Mouse (Mus musculus) stomach, postnatal 0 days (tissue): ENCODE data around the gene Serinc3. TPM values are rescaled to one million over a fixed set of nuclear protein-coding genes. Genes with fewer than 3 reads are reported as not detected.

Experiments used
- ATAC-seq: fragments of 200-750 bp; cut with Nextera tagmentation; 2 replicates; pipeline ENCODE4 v1.8.0; 2017; ENCODE audit not compliant: low FRiP score, low TSS enrichment
- DNase-seq: peaks from one replicate; pipeline ENCODE4 v3.0.0-alpha.2; 2016; ENCODE audit warnings: low spot score
- H3K27ac ChIP-seq: fragments of 300-500 bp; sonication (generic); replicated peaks from 2 replicates; pipeline ENCODE4 v1.5.1; 2014; ENCODE audit warnings: mild to moderate bottlenecking, control low read depth
- H3K27me3 ChIP-seq: fragments of 300-500 bp; sonication (generic); 2 replicates; pipeline ENCODE4 v1.6.1; 2014; ENCODE audit warnings: low read length; ENCODE audit not compliant: control insufficient read depth, insufficient read depth
- H3K36me3 ChIP-seq: fragments of 300-500 bp; sonication (generic); 2 replicates; pipeline ENCODE4 v1.6.1; 2014; ENCODE audit warnings: low read length, mixed read lengths; ENCODE audit not compliant: control insufficient read depth, insufficient read depth
- H3K4me1 ChIP-seq: fragments of 300-500 bp; sonication (generic); replicated peaks from 2 replicates; pipeline ENCODE4 v1.6.1; 2014; ENCODE audit warnings: antibody characterized with exemption; ENCODE audit not compliant: control insufficient read depth, insufficient read depth
- H3K4me2 ChIP-seq: fragments of 300-500 bp; sonication (generic); replicated peaks from 2 replicates; pipeline ENCODE4 v1.6.1; 2014; ENCODE audit warnings: low read depth, mild to moderate bottlenecking, control low read depth, moderate library complexity
- H3K4me3 ChIP-seq: fragments of 300-500 bp; sonication (generic); 2 replicates; pipeline ENCODE4 v1.5.1; 2014; ENCODE audit warnings: low read depth, low read length, control low read depth
- H3K9ac ChIP-seq: fragments of 300-500 bp; sonication (generic); 2 replicates; pipeline ENCODE4 v1.6.1; 2014; ENCODE audit warnings: mild to moderate bottlenecking, low read length, control low read depth, mixed read lengths
- H3K9me3 ChIP-seq: fragments of 300-500 bp; sonication (generic); 2 replicates; pipeline ENCODE4 v1.6.1; 2016; ENCODE audit warnings: low read length; ENCODE audit not compliant: control insufficient read depth
- CTCF ChIP-seq: IDR thresholded peaks from 2 replicates; pipeline ENCODE4 v1.5.1; 2016; ENCODE audit warnings: antibody characterized with exemption, low read depth, mild to moderate bottlenecking, moderate library complexity
- EP300 ChIP-seq: optimal IDR thresholded peaks from 2 replicates; pipeline ENCODE3; 2016; ENCODE audit warnings: antibody characterized with exemption
- WGBS: fragments of 180-500 bp; shearing (Covaris S2); extraction: QIAGEN DNeasy Blood & Tissue Kit; methylation state at CpG from one replicate; pipeline ENCODE4 v1.1.7; 2014; 5-methylcytosine and 5-hydroxymethylcytosine counted together
- polyA plus RNA-seq: library from polyadenylated mRNA; unstranded; fragments of >200 nt; fragmentation: Nextera tagmentation; extraction: Ambion mirVana; gene quantifications from 2 replicates; pipeline ENCODE4 v1.2.1, GENCODE M21; 2015

The Serinc3 gene
- polyA plus RNA-seq, 1 experiment from 2014 or later = 35.8 TPM

- no peak overlapping the region for H3K4me2 ChIP-seq
- peaks cover 11% of the 10 kb centered on the region for H3K4me1 ChIP-seq
- 20% methylated on average over 4 of the region's 4 CpGs for WGBS
- no peaks in the 10 kb centered on the region for H3K27me3 ChIP-seq
- H3K27ac ChIP-seq = peak overlapping the region; percentile 83
- no peak overlapping the region for H3K4me3 ChIP-seq
- no peak for TF ChIP-seq EP300
- no peak for TF ChIP-seq CTCF
- no peak overlapping the region for H3K9ac ChIP-seq
- H3K9me3 ChIP-seq = no peaks in the 10 kb centered on the region
- ATAC-seq (no peak), DNase-seq (no peak)
- no peaks in the 10 kb centered on the region; the same call in 1 of the 2 replicates for H3K36me3 ChIP-seq
These were observed 40.4 kb upstream of the Serinc3 start for GRCm38 (mm10) chr2:163685287-163685686.

DNA sequence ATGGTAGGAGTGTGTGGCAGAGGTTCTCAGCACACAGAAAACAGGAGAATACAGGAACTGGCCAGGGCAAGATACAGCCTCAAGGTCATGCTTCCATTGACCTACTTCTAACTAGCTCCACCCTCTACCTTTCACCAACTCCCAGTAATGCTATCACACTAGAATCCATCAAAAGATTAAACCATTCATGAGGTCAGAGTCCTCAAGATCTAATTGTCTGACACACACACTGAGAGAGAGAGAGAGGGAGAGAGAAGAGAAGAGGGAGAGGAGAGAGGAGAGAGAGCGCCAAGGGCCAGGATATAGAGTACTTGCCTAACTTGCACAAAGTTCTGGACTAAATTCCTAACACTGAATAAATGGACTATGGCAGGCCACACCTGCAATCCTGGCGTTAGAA is 37.4 kb upstream of the Serinc3 start:
- Histone ChIP-seq H3K4me2 (no peak overlapping the region), H3K9ac (no peak overlapping the region), H3K27ac (no peak overlapping the region), H3K9me3 (no peaks in the 10 kb centered on the region), H3K27me3 (no peaks in the 10 kb centered on the region), H3K4me1 (peaks cover 11% of the 10 kb centered on the region), H3K36me3 (no peaks in the 10 kb centered on the region; the same call in 1 of the 2 replicates), H3K4me3 (no peak overlapping the region)
- TF ChIP-seq CTCF = no peak
- TF ChIP-seq EP300 = no peak
- DNase-seq (no peak), ATAC-seq (peak; percentile 64)
- 68% methylated on average over 2 of the region's 2 CpGs for WGBS

GRCm38 (mm10) chr2:163676745-163677144 is 31.8 kb upstream of the Serinc3 start:
- DNase-seq (no peak), ATAC-seq (no peak)
- Histone ChIP-seq H3K4me3 (no peak overlapping the region), H3K27me3 (no peaks in the 10 kb centered on the region), H3K9me3 (no peaks in the 10 kb centered on the region), H3K4me1 (peaks cover 11% of the 10 kb centered on the region; the same call in 1 of the 2 replicates), H3K36me3 (no peaks in the 10 kb centered on the region), H3K9ac (no peak overlapping the region), H3K4me2 (no peak overlapping the region), H3K27ac (no peak overlapping the region)
- no peak for TF ChIP-seq CTCF
- no peak for TF ChIP-seq EP300
- WGBS = 86% methylated on average over 3 of the region's 3 CpGs

DNA sequence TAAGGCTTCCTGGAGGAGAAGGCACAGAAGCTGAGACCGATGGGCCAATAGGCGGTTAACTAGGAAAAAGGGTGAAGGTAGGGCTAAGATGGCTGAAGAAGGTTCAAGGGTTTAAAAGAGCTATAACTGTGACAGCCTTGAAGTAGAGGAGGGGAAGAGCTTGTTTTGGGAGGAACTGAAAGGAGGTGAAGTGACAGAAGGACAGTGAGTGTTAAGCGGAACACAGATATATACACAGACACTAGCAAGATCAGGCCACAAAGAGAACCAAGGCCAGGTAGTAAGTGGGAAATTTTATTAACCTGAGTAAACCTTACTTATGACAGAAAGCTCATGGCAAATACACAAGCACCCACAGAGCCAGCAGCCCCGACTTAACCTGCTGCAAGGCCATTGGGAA is 31.4 kb upstream of the Serinc3 start:
- DNase-seq (no peak), ATAC-seq (no peak)
- no peaks in the 10 kb centered on the region for H3K36me3 ChIP-seq
- peaks cover 11% of the 10 kb centered on the region; the same call in 1 of the 2 replicates for H3K4me1 ChIP-seq
- WGBS = 85% methylated on average over 4 of the region's 4 CpGs
- no peak for TF ChIP-seq EP300
- no peak for TF ChIP-seq CTCF
- no peaks in the 10 kb centered on the region for H3K9me3 ChIP-seq
- no peak overlapping the region for H3K4me3 ChIP-seq
- no peaks in the 10 kb centered on the region for H3K27me3 ChIP-seq
- 0 out of 2 replicates have a peak overlapping the region, but pooled peaks have one; percentile 79 for H3K27ac ChIP-seq
- H3K4me2 ChIP-seq = no peak overlapping the region
- H3K9ac ChIP-seq = no peak overlapping the region

GRCm38 (mm10) chr2:163675662-163676061 is 30.7 kb upstream of the Serinc3 start:
- DNase-seq = no peak
- WGBS = 30% methylated on average over 6 of the region's 6 CpGs
- Histone ChIP-seq H3K27me3 (no peaks in the 10 kb centered on the region), H3K9me3 (no peaks in the 10 kb centered on the region), H3K36me3 (no peaks in the 10 kb centered on the region), H3K4me1 (peaks cover 11% of the 10 kb centered on the region; the same call in 1 of the 2 replicates), H3K9ac (no peak overlapping the region), H3K4me2 (peak overlapping the region; percentile 18; the same call in 1 of the 2 replicates), H3K4me3 (no peak overlapping the region), H3K27ac (peak overlapping the region; percentile 79)
- no peak for TF ChIP-seq CTCF
- no peak for ATAC-seq

GRCm38 (mm10) chr2:163675144-163675619 is 30.3 kb upstream of the Serinc3 start:
- Histone ChIP-seq H3K9me3 (no peaks in the 10 kb centered on the region), H3K27me3 (no peaks in the 10 kb centered on the region), H3K4me1 (peaks cover 11% of the 10 kb centered on the region; the same call in 1 of the 2 replicates), H3K4me3 (no peak overlapping the region), H3K36me3 (no peaks in the 10 kb centered on the region), H3K27ac (peak overlapping the region; percentile 79), H3K9ac (no peak overlapping the region; the same call in 1 of the 2 replicates), H3K4me2 (peak overlapping the region; percentile 18)
- TF ChIP-seq EP300 (no peak), CTCF (no peak)
- DNase-seq = peak; percentile 22
- 24% methylated on average over 5 of the region's 5 CpGs for WGBS
- ATAC-seq = peak; percentile 81
